Mouse (Mus musculus): Measurements from ENCODE around the gene Slfn2. TPM values are rescaled to one million over a fixed set of nuclear protein-coding genes. Genes with fewer than 3 reads are reported as not detected.
A peak's percentile ranks its signal among the peaks of the same experiment; 100 is the strongest.
"Not testable (repeated sequence)": the region's sequence is repeated elsewhere in the genome, so short reads cannot be mapped to it uniquely, and the experiment has no call there.

Slfn2 gene
- 1 to 10 TPM in 1 of 2 experiments, under 1 TPM in 1; 0.62 to 1.1 TPM for total RNA-seq (2021)
- long read RNA-seq, result 0 reads

DNA sequence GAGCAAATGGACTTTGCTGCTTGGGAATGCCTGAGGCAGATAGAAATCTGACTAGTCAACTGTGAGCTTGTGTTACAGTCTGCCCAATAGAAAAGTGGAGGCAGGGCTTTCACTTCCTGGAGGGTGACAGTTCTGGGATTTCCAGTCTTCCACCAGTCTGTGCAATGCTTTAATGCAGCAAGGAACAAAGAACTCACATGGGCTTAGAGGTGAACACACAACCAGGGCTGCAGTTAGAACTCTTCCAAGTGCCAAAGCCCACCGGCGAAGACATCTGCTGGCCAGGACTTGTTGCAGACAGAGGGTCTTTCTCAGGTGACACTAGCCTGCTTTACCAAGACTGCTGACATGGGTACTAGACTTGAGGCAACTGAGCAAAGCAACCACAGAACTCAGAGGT lies at the start of gene Slfn2:
TSS of gene Slfn2 (plus strand) at position 167 of the 400 bp plus-strand sequence.
- no peak for DNase-seq (ENCODE audit: low spot score in 2 of 2)

DNA sequence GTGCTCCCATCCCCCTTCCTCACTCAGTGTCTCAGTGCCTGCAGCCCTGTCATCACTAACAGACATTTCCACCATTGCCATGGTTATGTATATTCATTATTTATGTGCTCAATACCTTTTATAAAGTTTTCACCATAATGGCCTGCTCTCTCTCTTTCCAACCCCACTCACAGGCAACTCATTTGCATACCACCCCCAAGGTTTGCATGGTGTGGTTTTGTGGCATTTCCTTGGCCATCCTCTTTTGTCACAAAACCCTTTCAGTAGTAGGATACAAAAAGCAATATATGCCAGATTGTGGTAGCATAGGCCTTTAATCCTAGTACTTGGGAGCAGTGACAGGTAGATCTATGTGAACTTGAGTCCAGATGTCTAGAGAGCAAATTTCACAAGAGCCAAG lies 48.8 kb upstream of the Slfn2 start:
- no peak for DNase-seq (ENCODE audit: low spot score in 2 of 2)

DNA sequence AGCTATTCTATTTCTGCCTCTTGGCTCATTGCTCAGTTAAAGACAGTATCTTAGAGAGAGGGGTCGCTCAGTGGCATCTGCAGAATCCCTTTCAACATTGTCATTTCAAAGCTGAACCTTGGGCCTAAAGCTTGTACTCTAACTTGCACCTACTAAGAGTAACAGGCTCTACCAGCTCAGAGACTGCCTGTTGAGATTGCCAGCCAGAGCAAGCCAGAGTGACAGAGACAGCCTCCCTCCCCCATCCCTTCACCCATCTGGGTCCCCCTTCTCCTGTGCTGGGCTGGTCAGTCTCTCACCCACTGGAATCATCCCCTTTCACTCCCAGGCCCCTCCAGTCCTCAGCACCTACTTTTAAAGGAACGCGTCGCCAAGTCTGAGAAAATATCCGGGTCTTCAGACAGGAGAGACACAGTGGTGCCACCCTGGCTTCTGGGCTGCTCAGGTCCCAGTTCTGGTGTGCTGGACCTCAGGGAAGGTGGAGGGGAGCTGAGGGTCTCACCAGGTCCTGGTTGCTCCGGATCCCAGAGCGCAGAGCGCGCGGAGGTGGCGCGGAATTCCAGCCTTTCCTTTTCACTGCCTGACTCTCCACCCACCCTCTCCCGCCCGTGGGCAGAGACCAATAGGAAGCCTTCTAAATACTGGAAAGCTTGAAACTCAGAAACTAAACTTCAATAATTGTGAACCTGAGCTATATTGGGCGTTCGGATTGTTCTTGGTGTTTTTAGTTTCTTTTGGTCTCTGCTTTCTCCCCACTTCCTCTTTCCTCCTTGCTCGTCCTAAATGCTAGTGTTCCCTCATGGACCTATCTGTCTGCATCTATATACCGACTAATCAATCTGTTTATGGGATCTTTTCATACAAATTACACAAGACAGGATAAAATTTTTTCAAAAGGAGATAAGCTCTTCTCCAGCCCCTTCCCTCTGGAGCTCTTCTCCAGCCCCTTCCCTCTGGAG lies 45.1 kb upstream of the Slfn2 start:
- DNase-seq (ENCODE audit: low spot score in 2 of 2), result not testable (repeated sequence)

DNA sequence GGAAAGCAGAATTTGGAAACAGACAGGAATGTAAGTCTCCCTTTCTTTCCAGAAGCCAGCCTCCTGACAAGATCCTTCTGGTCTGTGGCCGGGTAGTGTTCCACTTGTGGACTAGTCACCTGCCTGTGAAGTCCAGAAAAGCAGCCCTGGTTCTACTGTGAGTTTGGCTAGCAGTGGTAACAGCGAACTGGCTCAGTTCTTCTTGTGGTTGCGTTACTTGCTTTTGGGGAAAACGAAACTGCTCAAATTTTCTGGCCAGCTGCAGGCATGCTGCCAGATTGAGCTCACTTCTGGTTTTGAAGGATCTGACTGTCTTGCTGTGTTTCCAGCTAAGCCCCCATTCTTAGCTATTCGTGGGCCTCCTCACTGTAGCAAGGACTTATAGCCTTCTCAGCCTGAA lies 44.3 kb upstream of the Slfn2 start, which contains the start of gene Slfn8:
TSS of gene Slfn8 (minus strand) at position 190 of the 400 bp plus-strand sequence.
- DNase-seq (ENCODE audit: low spot score in 2 of 2), result no peak

DNA sequence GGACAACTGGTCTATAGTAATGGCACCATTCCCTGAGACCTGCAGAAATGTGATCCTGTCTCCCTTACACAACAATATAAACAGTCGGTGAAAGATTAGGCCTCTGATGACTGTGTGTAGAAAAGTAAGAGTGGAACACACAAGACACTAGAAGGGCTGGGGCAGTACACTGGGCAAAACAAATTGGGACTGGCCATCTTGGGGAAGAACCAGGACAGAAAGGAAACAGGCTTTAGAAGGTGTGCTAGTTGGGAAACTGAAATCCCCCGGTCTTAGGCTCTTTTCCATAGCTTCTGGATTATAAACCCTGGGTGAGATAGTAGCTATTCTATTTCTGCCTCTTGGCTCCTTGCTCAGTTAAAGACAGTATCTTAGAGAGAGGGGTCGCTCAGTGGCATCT lies 26.2 kb upstream of the Slfn2 start:
- not testable (repeated sequence) for DNase-seq (ENCODE audit: low spot score in 2 of 2)

DNA sequence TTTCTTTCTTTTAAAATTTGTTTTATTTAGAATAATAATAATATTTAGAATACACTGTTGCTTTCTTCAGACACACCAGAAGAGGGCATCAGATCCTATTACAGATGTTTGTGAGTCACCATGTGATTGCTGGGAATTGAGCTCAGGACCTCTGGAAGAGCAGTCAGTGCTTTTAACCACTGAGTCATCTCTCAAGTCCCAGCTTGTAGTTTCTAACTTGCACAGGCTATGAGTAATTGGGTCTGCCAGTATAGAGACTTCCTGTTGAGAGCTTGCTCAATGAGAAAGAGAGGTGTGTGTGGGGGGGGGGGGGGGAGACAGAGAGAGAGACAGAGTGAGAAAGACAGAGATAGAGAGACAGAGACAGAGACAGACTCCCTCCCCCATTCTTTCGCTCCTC lies 25.8 kb upstream of the Slfn2 start:
- DNase-seq (ENCODE audit: low spot score in 2 of 2), result no peak

DNA sequence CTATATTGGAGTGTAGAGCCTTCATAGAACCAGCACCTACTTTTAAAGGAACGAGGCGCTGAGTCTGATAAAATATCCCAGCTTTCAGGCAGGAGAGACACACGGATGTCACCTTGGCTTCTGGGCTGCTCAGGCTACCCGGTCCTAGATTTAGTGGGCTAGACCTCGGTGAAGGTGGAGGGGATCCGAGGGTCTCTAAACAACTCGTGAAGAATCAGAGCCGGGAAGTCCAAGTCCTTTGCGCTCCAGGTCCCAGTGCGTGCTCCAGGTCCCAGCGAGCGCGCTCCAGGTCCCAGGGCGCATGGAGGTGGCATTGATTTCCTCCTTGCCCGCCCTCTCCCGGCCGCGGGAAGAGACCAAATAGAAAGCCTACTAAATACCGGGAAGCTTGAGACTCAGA lies 25.1 kb upstream of the Slfn2 start:
- no peak for DNase-seq (ENCODE audit: low spot score in 2 of 2)

DNA sequence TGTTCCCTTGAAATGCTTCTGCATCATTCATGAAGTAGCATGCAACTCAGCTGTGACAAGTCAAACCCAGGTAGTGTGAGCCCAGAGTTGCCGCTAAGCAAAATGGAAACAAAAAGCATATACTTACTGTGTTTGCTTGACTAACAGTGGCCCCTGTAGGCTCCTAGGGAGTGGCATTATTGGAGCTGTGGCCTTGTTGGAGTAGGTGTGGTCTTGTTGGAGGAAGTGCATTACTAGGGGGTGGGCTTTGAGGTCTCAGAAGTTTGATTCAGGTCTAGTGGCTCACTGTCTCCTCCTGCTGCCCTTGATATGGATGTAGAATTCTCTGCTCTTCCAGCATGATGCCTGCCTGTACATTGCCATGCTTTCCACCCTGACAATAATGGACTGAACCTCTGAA lies 24.6 kb upstream of the Slfn2 start:
- no peak for DNase-seq (ENCODE audit: low spot score in 2 of 2)

DNA sequence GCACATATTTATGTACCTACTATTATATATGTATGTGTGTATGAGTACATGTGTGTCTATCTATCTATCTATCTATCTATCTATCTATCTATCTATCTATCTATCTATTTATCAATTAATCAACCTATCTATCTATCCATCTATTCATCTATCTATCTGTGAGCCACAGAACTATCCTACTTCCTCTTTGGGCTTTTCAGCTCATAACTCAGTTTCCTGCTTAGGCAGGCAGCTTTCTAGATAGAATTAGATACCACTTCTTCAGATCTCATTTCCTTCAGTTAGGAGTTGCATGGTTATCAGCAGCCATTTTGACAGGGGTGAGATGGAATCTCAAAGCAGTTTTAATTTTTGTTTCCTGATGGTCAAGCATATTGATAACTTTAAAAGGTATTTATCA lies 23.9 kb upstream of the Slfn2 start:
- no peak for DNase-seq (ENCODE audit: low spot score in 2 of 2)

DNA sequence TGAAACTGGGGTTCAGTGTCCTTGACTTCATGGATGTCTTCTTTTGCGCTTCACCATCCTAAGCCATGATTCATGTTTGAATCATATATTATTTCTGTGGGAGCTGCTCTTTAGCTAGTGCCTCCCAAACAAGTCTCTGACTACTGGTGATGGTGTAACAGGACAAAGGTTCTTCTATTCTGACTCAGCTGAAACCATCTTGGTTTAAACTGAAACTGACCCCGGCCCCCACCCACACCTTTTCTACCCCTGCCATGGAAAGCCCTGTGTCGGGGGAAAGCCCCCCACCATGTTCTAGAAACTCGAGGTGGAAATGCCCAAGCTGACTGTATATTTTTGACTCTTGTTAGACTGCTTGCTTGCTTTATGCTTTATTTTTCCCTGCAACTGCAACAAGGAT lies 21.0 kb upstream of the Slfn2 start:
- no peak for DNase-seq (ENCODE audit: low spot score in 2 of 2)

DNA sequence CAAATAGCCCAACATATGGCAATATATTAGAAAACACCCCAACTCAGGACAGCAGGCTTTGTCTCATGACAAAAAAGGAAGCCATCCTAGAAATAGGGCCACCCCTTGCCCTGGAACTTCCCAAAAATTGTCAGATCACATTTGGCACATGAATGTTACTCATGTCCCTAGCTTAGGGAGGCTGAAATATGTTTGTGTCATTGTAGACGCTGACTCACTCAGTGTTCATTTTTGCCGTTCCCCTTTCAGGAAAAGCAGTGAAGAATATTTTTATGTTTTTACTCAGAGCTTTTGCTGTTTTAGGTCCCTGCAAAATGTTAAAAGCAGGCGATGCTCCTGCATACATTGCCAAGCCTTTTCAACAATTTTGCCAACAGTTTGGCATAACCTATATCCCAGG lies 19.3 kb upstream of the Slfn2 start:
- DNase-seq (ENCODE audit: low spot score in 2 of 2), result no peak

DNA sequence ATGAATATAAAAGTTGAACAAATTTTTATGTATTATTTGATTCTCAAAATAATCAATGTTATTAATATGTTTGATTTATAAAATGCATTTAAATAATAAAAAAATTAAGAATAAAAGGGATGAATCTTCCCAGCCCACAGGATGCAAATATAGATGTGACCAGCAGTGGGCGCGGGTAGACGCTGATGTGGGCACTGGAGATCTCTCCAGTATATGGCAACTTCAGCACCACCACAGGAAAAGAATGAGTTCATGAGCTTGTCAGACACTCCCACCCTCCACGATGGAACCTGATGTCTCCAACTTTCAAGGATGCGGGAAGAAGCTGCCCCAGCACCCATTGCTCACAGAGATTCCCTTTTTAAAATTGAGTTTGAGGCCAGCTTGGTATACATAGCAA lies 7.0 kb upstream of the Slfn2 start:
- DNase-seq (ENCODE audit: low spot score in 2 of 2), result peak in 1 of 2 experiments; percentile 43

DNA sequence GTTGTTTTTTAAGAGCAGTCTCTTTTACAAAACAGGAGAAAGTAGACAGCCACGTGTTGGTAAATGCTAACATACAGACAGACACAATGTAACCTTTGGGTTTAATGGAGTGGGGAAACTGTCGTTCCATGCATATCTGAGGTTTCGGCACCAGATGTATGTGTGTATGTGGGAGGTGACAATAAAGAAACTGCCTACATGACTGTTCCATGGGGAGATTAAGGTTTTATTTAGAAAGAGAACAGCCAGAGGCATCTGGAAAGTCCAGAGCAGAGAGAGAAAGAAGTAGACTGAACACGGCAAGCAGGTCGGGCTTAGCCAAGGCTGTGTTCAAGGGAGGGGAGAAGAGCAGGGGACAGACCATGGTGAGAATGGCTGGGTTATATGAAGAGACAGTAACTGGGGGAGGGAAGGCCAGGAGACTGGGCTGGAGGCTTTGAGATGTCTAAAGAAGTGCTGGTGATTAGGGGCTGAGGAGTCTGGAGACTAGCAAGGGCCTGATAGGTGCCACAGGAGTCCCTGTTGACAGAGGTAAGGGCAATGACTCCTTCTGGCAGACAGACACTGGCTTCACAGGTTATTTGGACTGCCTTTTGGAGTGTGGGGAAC lies 4.4 kb upstream of the Slfn2 start:
- DNase-seq (ENCODE audit: low spot score in 2 of 2), result no peak

DNA sequence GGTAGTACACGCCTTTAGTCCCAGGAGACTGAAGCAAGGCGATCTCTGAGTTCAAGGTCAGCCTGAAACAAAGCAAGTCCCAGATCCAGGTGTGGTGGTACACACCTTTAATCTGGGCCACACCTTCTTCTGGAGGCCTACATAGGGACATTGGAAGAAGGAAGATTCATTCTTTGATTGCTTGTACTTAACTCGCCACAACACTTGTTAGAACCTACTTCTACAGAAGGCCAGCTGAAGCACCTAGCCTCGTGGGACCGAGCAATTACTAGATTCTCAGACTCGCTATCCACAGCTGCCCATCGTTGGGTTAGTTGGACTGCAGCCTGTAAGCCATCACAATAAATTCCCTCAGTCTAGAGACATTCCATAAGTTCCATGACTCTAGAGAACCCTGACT lies 3.1 kb upstream of the Slfn2 start:
- no peak for DNase-seq (ENCODE audit: low spot score in 2 of 2)

DNA sequence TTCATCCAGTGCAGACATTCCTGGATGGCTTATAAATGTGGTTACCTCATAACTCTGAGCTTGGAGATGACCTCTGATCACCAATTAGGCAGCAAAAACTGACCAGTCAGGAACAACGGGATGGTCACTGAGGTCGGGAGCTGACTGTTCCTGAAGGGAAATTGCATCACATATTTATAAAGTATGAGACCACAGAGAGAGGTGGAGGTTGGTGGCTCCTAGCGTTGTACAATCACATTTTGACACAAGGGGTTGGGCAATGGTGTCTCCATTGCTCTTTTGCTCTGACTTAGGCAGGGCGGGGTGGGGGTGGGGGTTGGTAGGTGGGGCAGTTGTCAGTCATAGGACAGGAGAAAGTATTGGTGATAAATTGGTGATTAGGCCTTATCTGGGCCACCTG lies 1.8 kb upstream of the Slfn2 start:
- no peak for DNase-seq (ENCODE audit: low spot score in 2 of 2)

DNA sequence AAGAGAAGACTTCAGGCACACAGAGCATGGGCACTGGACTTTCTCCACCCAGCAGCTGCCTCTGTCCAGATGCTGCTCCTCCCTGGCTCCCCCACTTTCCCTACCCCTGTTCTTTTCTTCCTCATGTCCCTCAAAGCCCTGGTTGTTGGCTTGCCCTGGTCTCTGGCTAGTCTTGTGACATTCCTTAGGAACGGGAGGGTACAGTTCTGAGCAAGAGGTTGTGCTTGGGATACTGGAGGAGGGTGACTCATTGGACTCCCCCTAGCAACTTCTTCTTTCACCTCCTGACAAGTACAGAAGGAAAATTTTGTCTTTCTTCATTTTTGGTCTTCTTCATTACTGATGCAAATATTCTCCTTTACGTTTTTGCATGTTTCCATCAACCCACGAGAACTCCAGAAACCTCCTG lies 967 bp upstream of the Slfn2 start:
- no peak for DNase-seq (ENCODE audit: low spot score in 2 of 2)

DNA sequence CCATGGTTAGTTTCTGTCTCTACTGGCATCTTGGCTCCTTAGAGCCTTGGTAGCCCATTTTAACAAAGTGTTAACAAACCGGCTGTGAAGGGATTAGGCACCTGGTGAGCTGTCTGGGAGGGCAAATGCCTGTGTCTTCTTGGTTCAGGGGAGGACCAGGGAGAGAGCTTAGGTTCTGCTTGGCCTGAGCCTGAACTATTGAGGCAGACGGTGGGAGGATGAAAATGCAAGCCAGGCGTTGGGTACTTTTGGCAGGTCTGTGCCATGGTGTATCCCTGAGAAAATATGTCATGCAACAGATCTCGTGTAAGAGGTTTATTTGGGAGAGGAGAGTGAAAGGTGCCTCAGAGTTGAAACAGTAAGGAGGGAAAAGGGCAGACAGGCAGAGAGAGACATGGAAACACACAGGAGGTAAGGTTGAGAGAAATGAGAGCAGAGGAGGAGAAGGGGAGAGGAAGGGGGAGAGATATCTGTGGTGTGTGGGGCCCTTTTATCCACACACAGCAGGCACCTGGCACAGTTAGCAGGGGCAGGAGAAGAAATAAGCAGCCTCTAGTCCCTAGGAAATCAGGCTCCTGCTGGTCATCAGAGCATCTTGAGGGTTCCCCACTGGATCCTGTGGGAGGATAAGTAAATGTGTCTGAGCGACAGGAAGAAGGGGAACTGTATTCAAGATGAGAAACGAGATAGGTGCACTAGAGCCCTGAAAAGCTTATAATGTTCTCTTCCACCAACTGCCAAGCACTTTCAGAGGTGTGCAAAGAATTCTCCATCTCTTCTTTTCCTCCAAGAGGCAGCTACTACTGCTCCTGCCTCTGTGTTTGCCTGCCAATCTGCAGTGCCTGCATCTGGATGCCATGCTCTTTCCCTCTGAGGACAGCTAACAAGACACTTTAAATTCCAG lies 781 bp downstream of the Slfn2 start:
- DNase-seq (ENCODE audit: low spot score in 2 of 2), result no peak

DNA sequence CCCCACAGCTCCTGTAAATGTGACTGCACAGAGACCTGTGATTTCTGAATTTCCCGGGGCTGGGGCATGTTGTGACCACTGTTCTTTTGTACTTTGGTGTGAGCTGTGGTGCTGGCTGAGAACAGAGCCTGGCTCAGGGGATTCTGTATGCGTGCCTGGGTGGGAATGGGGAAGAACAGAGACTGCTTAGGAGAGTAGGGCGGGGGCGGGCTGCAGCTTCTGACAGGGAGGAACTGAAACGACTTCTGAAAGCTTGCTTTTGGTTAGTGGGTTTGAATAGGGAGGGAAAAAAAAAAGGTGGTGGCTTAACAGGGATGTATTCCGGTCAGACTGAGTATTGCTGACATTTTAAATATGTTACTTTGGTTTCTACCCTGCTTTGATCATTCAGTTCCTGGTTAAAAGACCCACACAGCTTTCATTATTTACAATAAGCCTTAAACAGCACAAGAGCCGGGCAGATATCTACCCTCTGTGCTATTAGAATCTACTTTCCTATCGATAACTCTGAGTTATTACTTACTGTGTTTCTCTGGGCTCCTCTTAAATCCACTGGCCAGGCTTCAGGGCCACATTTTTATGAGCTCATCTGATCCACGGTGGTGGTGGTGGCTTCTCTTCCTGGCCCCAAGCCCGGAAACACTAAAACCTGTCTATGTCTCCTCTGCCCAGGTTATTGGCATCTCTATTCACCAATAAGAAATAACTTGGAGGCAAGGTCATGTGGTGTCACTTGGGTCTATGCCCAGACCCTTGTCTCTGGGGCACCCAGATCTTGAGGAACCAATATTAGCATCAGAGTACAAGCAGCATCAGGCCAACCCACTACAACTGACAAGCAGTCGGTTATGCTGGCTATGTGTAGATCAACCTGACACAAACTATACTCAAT lies 2.0 kb downstream of the Slfn2 start:
- no peak for DNase-seq (ENCODE audit: low spot score in 2 of 2)

DNA sequence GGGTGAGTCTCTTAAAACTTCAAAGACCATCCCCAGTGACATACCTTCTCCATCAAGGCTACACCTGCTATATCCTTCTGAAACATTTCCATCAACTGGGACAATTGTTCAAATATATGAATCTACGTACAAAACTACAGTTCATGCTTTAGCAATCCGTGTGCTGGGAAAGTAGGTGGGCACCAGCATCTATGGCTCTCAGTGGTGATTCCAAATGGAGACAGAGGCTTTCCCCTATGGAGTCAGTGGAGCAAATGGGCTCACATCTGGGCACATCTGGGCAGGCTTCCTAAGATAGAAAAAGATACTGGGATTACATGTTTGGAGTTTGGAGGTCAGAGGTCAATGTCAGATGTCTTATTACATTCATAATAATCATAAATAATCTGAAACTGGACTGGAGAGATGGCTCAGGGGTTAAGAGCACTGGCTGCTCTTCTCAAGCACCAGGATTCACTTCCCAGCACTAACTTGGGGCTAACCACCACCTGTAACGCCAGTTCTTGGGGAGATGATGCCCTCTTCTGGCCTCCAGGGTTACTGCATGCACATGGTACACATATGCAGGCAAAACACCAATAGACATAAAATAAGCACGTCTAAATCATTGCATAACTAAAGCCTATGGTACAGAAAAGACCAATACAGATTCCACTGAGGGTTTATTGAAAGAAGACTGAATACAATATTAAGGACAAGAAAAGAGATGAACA lies 3.2 kb downstream of the Slfn2 start:
- no peak for DNase-seq (ENCODE audit: low spot score in 2 of 2)
